Mouse (Mus musculus) kidney, adult 18-20 months (tissue): ENCODE data around the gene 4933425L06Rik.
A peak's percentile ranks its signal among the peaks of the same experiment; 100 is the strongest.

Experiments
- DNase-seq: peaks from one replicate; pipeline ENCODE4 v3.0.0; 2021

The 4933425L06Rik gene

GRCm38 (mm10) chr13:105081862-105082261 is at the start of gene 4933425L06Rik:
TSS of gene 4933425L06Rik (plus strand) at chr13:105082122.
- DNase-seq: no peak

GRCm38 (mm10) chr13:105037816-105038215 is 44.1 kb upstream of the 4933425L06Rik start:
- no peak for DNase-seq

GRCm38 (mm10) chr13:105038334-105038733 is 43.6 kb upstream of the 4933425L06Rik start:
- no peak for DNase-seq

GRCm38 (mm10) chr13:105043882-105044281 is 38.0 kb upstream of the 4933425L06Rik start:
- DNase-seq: no peak

- DNase-seq: no peak
Observed at GRCm38 (mm10) chr13:105047377-105047776, 34.5 kb upstream of the 4933425L06Rik start.

- no peak for DNase-seq
Observed at GRCm38 (mm10) chr13:105048662-105049061, 33.3 kb upstream of the 4933425L06Rik start.

GRCm38 (mm10) chr13:105051432-105051831 is 30.5 kb upstream of the 4933425L06Rik start:
- no peak for DNase-seq

- DNase-seq: no peak
Observed at GRCm38 (mm10) chr13:105053618-105054017, 28.3 kb upstream of the 4933425L06Rik start.

GRCm38 (mm10) chr13:105054181-105054940 is 27.6 kb upstream of the 4933425L06Rik start, which contains the start of gene Rgs7bp:
TSS of gene Rgs7bp (minus strand) at chr13:105054930.
- peak; percentile 21 for DNase-seq

GRCm38 (mm10) chr13:105054941-105055309 is 27.0 kb upstream of the 4933425L06Rik start:
- no peak for DNase-seq

- DNase-seq: no peak
Observed at GRCm38 (mm10) chr13:105055374-105055773, 26.5 kb upstream of the 4933425L06Rik start.

- DNase-seq: no peak
Observed at GRCm38 (mm10) chr13:105066119-105066518, 15.8 kb upstream of the 4933425L06Rik start.

- no peak for DNase-seq
Observed at GRCm38 (mm10) chr13:105066890-105067845, 14.8 kb upstream of the 4933425L06Rik start.

GRCm38 (mm10) chr13:105089276-105089675 is 7.4 kb downstream of the 4933425L06Rik start:
- no peak for DNase-seq

- no peak for DNase-seq
Observed at GRCm38 (mm10) chr13:105096316-105096715, 14.4 kb downstream of the 4933425L06Rik start.

- DNase-seq: no peak
Observed at GRCm38 (mm10) chr13:105100705-105101104, 18.8 kb downstream of the 4933425L06Rik start.

- no peak for DNase-seq
Observed at GRCm38 (mm10) chr13:105104385-105104784, 22.5 kb downstream of the 4933425L06Rik start.

GRCm38 (mm10) chr13:105111599-105111998 is 29.7 kb downstream of the 4933425L06Rik start:
- DNase-seq: no peak

GRCm38 (mm10) chr13:105121617-105122016 is 39.7 kb downstream of the 4933425L06Rik start:
- DNase-seq: no peak

- no peak for DNase-seq
Observed at GRCm38 (mm10) chr13:105122092-105122491, 40.2 kb downstream of the 4933425L06Rik start.

- no peak for DNase-seq
Observed at GRCm38 (mm10) chr13:105130080-105130479, 48.2 kb downstream of the 4933425L06Rik start.

GRCm38 (mm10) chr13:105132370-105132769 is 50.4 kb downstream of the 4933425L06Rik start:
- DNase-seq: no peak

GRCm38 (mm10) chr13:105132776-105133175 is 50.9 kb downstream of the 4933425L06Rik start:
- DNase-seq: no peak

GRCm38 (mm10) chr13:105134397-105134796 is 52.5 kb downstream of the 4933425L06Rik start:
- DNase-seq: no peak
